Mouse (Mus musculus): ENCODE results near the gene Tnfaip2. TPM values are rescaled to one million over a fixed set of nuclear protein-coding genes. Genes with fewer than 3 reads are reported as not detected.

Tnfaip2 gene
- polyA plus RNA-seq, 1 experiment from 2014 or later, result 1.1 TPM

GRCm38 (mm10) chr12:111455860-111456259 lies 13.6 kb downstream of the Tnfaip2 start:
- WGBS, result 60% methylated on average over 8 of the region's 8 CpGs
- no peak overlapping the region for H3K27ac ChIP-seq (ENCODE audit: low read depth, low read length)
- H3K4me3 ChIP-seq (ENCODE audit: low read depth, low read length), result no peak overlapping the region
- no peak overlapping the region for H3K4me2 ChIP-seq (ENCODE audit: low read length)
- H3K36me3 ChIP-seq (ENCODE audit: control insufficient read depth, insufficient read depth, low read length), result no peaks in the 10 kb centered on the region
- no peaks in the 10 kb centered on the region for H3K4me1 ChIP-seq (ENCODE audit: control insufficient read depth, insufficient read depth, low read length)
- ATAC-seq, result no peak
- H3K27me3 ChIP-seq (replicated peaks; ENCODE audit: control insufficient read depth, insufficient read depth, low read length), result peaks cover 16% of the 10 kb centered on the region
- H3K9me3 ChIP-seq (replicated peaks; ENCODE audit: control insufficient read depth, low read length), result no peaks in the 10 kb centered on the region
- no peak for DNase-seq (ENCODE audit: low spot score)
- H3K9ac ChIP-seq (ENCODE audit: low read length), result no peak overlapping the region

- Histone ChIP-seq H3K36me3 (ENCODE audit: control insufficient read depth, insufficient read depth, low read length) (no peaks in the 10 kb centered on the region), H3K4me1 (ENCODE audit: control insufficient read depth, insufficient read depth, low read length) (no peaks in the 10 kb centered on the region), H3K27ac (ENCODE audit: low read depth, low read length) (no peak overlapping the region), H3K4me2 (ENCODE audit: low read length) (no peak overlapping the region), H3K9me3 (replicated peaks; ENCODE audit: control insufficient read depth, low read length) (no peaks in the 10 kb centered on the region), H3K9ac (ENCODE audit: low read length) (no peak overlapping the region), H3K27me3 (replicated peaks; ENCODE audit: control insufficient read depth, insufficient read depth, low read length) (peaks cover 6% of the 10 kb centered on the region; the same call in 1 of the 2 replicates), H3K4me3 (ENCODE audit: low read depth, low read length) (no peak overlapping the region)
- no peak for DNase-seq (ENCODE audit: low spot score)
- WGBS, result 71% methylated on average over 1 of the region's 1 CpGs
- ATAC-seq, result no peak
Observed at GRCm38 (mm10) chr12:111457742-111458141, 15.5 kb downstream of the Tnfaip2 start.

- Histone ChIP-seq H3K27ac (ENCODE audit: low read depth, low read length) (no peak overlapping the region), H3K4me2 (ENCODE audit: low read length) (no peak overlapping the region), H3K27me3 (replicated peaks; ENCODE audit: control insufficient read depth, insufficient read depth, low read length) (0 out of 2 replicates have a peak, but pooled peaks cover 6% of the 10 kb centered on the region), H3K4me3 (ENCODE audit: low read depth, low read length) (no peak overlapping the region), H3K36me3 (ENCODE audit: control insufficient read depth, insufficient read depth, low read length) (no peaks in the 10 kb centered on the region), H3K9ac (ENCODE audit: low read length) (no peak overlapping the region), H3K4me1 (ENCODE audit: control insufficient read depth, insufficient read depth, low read length) (no peaks in the 10 kb centered on the region), H3K9me3 (replicated peaks; ENCODE audit: control insufficient read depth, low read length) (no peaks in the 10 kb centered on the region)
- WGBS, result 79% methylated on average over 7 of the region's 7 CpGs
- no peak for ATAC-seq
- DNase-seq (ENCODE audit: low spot score), result no peak
Observed at GRCm38 (mm10) chr12:111463570-111463969, 21.3 kb downstream of the Tnfaip2 start.

GRCm38 (mm10) chr12:111466369-111466768 lies 24.1 kb downstream of the Tnfaip2 start:
- WGBS, result 97% methylated on average over 3 of the region's 3 CpGs
- H3K4me2 ChIP-seq (ENCODE audit: low read length), result no peak overlapping the region

GRCm38 (mm10) chr12:111468206-111468605 lies 25.9 kb downstream of the Tnfaip2 start:
- H3K4me2 ChIP-seq (ENCODE audit: low read length), result no peak overlapping the region
- no peaks in the 10 kb centered on the region for H3K36me3 ChIP-seq (ENCODE audit: control insufficient read depth, insufficient read depth, low read length)
- H3K4me1 ChIP-seq (ENCODE audit: control insufficient read depth, insufficient read depth, low read length), result peaks cover 3% of the 10 kb centered on the region; the same call in 1 of the 2 replicates
- WGBS, result 77% methylated on average over 7 of the region's 7 CpGs
- no peaks in the 10 kb centered on the region for H3K27me3 ChIP-seq (replicated peaks; ENCODE audit: control insufficient read depth, insufficient read depth, low read length)
- H3K9me3 ChIP-seq (replicated peaks; ENCODE audit: control insufficient read depth, low read length), result no peaks in the 10 kb centered on the region
- DNase-seq (ENCODE audit: low spot score) (no peak), ATAC-seq (no peak)
- H3K4me3 ChIP-seq (ENCODE audit: low read depth, low read length), result no peak overlapping the region
- no peak overlapping the region for H3K27ac ChIP-seq (ENCODE audit: low read depth, low read length)
- no peak overlapping the region for H3K9ac ChIP-seq (ENCODE audit: low read length)

More at GRCm38 (mm10) chr12:111466369-111466768, 24.1 kb downstream of the Tnfaip2 start:
- H3K4me3 ChIP-seq (ENCODE audit: low read depth, low read length), result no peak overlapping the region
- ATAC-seq (no peak), DNase-seq (ENCODE audit: low spot score) (no peak)
- no peaks in the 10 kb centered on the region for H3K27me3 ChIP-seq (replicated peaks; ENCODE audit: control insufficient read depth, insufficient read depth, low read length)
- H3K4me1 ChIP-seq (ENCODE audit: control insufficient read depth, insufficient read depth, low read length), result no peaks in the 10 kb centered on the region
- no peak overlapping the region for H3K9ac ChIP-seq (ENCODE audit: low read length)
- no peak overlapping the region for H3K27ac ChIP-seq (ENCODE audit: low read depth, low read length)
- no peaks in the 10 kb centered on the region for H3K9me3 ChIP-seq (replicated peaks; ENCODE audit: control insufficient read depth, low read length)
- H3K36me3 ChIP-seq (ENCODE audit: control insufficient read depth, insufficient read depth, low read length), result no peaks in the 10 kb centered on the region

- DNase-seq (ENCODE audit: low spot score) (peak; percentile 84), ATAC-seq (no peak)
- Histone ChIP-seq H3K4me1 (ENCODE audit: control insufficient read depth, insufficient read depth, low read length) (peaks cover 3% of the 10 kb centered on the region; the same call in 1 of the 2 replicates), H3K9ac (ENCODE audit: low read length) (no peak overlapping the region), H3K4me3 (ENCODE audit: low read depth, low read length) (no peak overlapping the region), H3K36me3 (ENCODE audit: control insufficient read depth, insufficient read depth, low read length) (no peaks in the 10 kb centered on the region), H3K27ac (ENCODE audit: low read depth, low read length) (no peak overlapping the region), H3K4me2 (ENCODE audit: low read length) (no peak overlapping the region), H3K9me3 (replicated peaks; ENCODE audit: control insufficient read depth, low read length) (no peaks in the 10 kb centered on the region), H3K27me3 (replicated peaks; ENCODE audit: control insufficient read depth, insufficient read depth, low read length) (no peaks in the 10 kb centered on the region)
- WGBS, result 10% methylated on average over 8 of the region's 8 CpGs
Observed at GRCm38 (mm10) chr12:111469507-111469906, 27.2 kb downstream of the Tnfaip2 start.

GRCm38 (mm10) chr12:111471119-111471518 lies 28.9 kb downstream of the Tnfaip2 start:
- no peak overlapping the region for H3K4me2 ChIP-seq (ENCODE audit: low read length)
- H3K4me3 ChIP-seq (ENCODE audit: low read depth, low read length), result no peak overlapping the region
- H3K27ac ChIP-seq (ENCODE audit: low read depth, low read length), result no peak overlapping the region
- H3K4me1 ChIP-seq (ENCODE audit: control insufficient read depth, insufficient read depth, low read length), result peaks cover 5% of the 10 kb centered on the region; the same call in 1 of the 2 replicates
- ATAC-seq (no peak), DNase-seq (ENCODE audit: low spot score) (no peak)
- no peaks in the 10 kb centered on the region for H3K27me3 ChIP-seq (replicated peaks; ENCODE audit: control insufficient read depth, insufficient read depth, low read length)
- WGBS, result 68% methylated on average over 1 of the region's 1 CpGs
- no peak overlapping the region for H3K9ac ChIP-seq (ENCODE audit: low read length)
- H3K9me3 ChIP-seq (replicated peaks; ENCODE audit: control insufficient read depth, low read length), result no peaks in the 10 kb centered on the region
- H3K36me3 ChIP-seq (ENCODE audit: control insufficient read depth, insufficient read depth, low read length), result no peaks in the 10 kb centered on the region

GRCm38 (mm10) chr12:111471721-111472120 lies 29.5 kb downstream of the Tnfaip2 start:
- Histone ChIP-seq H3K4me2 (ENCODE audit: low read length) (no peak overlapping the region), H3K4me3 (ENCODE audit: low read depth, low read length) (no peak overlapping the region), H3K9me3 (replicated peaks; ENCODE audit: control insufficient read depth, low read length) (no peaks in the 10 kb centered on the region), H3K9ac (ENCODE audit: low read length) (no peak overlapping the region), H3K4me1 (ENCODE audit: control insufficient read depth, insufficient read depth, low read length) (peaks cover 5% of the 10 kb centered on the region; the same call in 1 of the 2 replicates), H3K27ac (ENCODE audit: low read depth, low read length) (no peak overlapping the region), H3K36me3 (ENCODE audit: control insufficient read depth, insufficient read depth, low read length) (no peaks in the 10 kb centered on the region), H3K27me3 (replicated peaks; ENCODE audit: control insufficient read depth, insufficient read depth, low read length) (no peaks in the 10 kb centered on the region)
- no peak for ATAC-seq
- DNase-seq (ENCODE audit: low spot score), result no peak
- WGBS, result 87% methylated on average over 3 of the region's 3 CpGs

- Histone ChIP-seq H3K9ac (ENCODE audit: low read length) (no peak overlapping the region), H3K4me2 (ENCODE audit: low read length) (no peak overlapping the region), H3K36me3 (ENCODE audit: control insufficient read depth, insufficient read depth, low read length) (no peaks in the 10 kb centered on the region), H3K27me3 (replicated peaks; ENCODE audit: control insufficient read depth, insufficient read depth, low read length) (no peaks in the 10 kb centered on the region), H3K9me3 (replicated peaks; ENCODE audit: control insufficient read depth, low read length) (no peaks in the 10 kb centered on the region), H3K4me3 (ENCODE audit: low read depth, low read length) (no peak overlapping the region), H3K27ac (ENCODE audit: low read depth, low read length) (no peak overlapping the region), H3K4me1 (ENCODE audit: control insufficient read depth, insufficient read depth, low read length) (peaks cover 5% of the 10 kb centered on the region; the same call in 1 of the 2 replicates)
- ATAC-seq (no peak), DNase-seq (ENCODE audit: low spot score) (peak; percentile 43)
- 40% methylated on average over 5 of the region's 5 CpGs for WGBS
Observed at GRCm38 (mm10) chr12:111472886-111473285, 30.6 kb downstream of the Tnfaip2 start.

Measured in forebrain, embryonic 14.5 days (tissue).